In genomic region chr4:140860767-140861147, GRCm38 (mm10) we compare ENCODE assay signal across 20 mouse cellular contexts. TPM values are rescaled to one million over a fixed set of nuclear protein-coding genes. Genes with fewer than 3 reads are reported as not detected.
DNase-seq lines count a peak whose midpoint lies in the region; ATAC-seq lines count a peak whose summit lies in the region.
"Had no signal": no experiment of that assay in that cellular context is flagged by ENCODE, and none has a peak within 500 bp of the region (broad histone marks: within the 10 kb centered on the region; RNA-seq: fewer than 3 reads in every experiment).

No protein-coding gene starts in this region.

- no peak for DNase-seq in heart, adult 8-10 months (ENCODE audit: low spot score)
- DNase-seq in lung, postnatal 4 days = no peak
- DNase-seq in liver, embryonic 13.5 days = peak; percentile 69
- DNase-seq in left cerebral cortex, postnatal 25 days (ENCODE audit: low spot score in 2 of 2) = no peak
- DNase-seq in spleen, adult 18-20 months = no peak
- DNase-seq: adrenal gland, adult 2 months; cerebellum, adult 9-10 months; layer of hippocampus, adult 9-11 months; lung, postnatal 14 days; thymus, postnatal 4 days had no signal

- ATAC-seq in heart, embryonic 11.5 days (replicated peaks; ENCODE audit: insufficient number of reproducible peaks, low FRiP score, low TSS enrichment) = peak; percentile 83
- ATAC-seq in lung, embryonic 15.5 days (ENCODE audit: borderline replicate concordance, extremely low read depth, low FRiP score, low TSS enrichment) = 0 out of 2 replicates have a peak, but pooled peaks have one; percentile 20
- ATAC-seq in liver, embryonic 13.5 days (ENCODE audit: low read depth) = peak; percentile 91
- ATAC-seq in forebrain, embryonic 15.5 days (replicated peaks) = no peak
- ATAC-seq: hindbrain, embryonic 16.5 days; midbrain, embryonic 13.5 days had no signal

- intact Hi-C loops in left cerebral cortex, postnatal 25 days (cut with DNase I) = no loop called here

- H3K9ac ChIP-seq in heart, embryonic 11.5 days (ENCODE audit: low read depth, low read length) = peak overlapping the region; percentile 2; the same call in 1 of the 2 replicates
- H3K9ac ChIP-seq in lung, embryonic 15.5 days = no peak overlapping the region
- peak overlapping the region; percentile 80 for H3K9ac ChIP-seq in liver, embryonic 13.5 days
- H3K9ac ChIP-seq in forebrain, embryonic 15.5 days (replicated peaks) = no peak overlapping the region
- H3K9ac ChIP-seq: midbrain, embryonic 13.5 days had no signal

- H3K27me3 ChIP-seq in heart, embryonic 11.5 days (ENCODE audit: control insufficient read depth, insufficient read depth, low read length) = peaks cover 3% of the 10 kb centered on the region; the same call in 1 of the 2 replicates
- H3K27me3 ChIP-seq in lung, embryonic 15.5 days = no peaks in the 10 kb centered on the region
- peaks cover 9% of the 10 kb centered on the region; the same call in 1 of the 2 replicates for H3K27me3 ChIP-seq in liver, embryonic 13.5 days
- H3K27me3 ChIP-seq in forebrain, embryonic 15.5 days = no peaks in the 10 kb centered on the region
- H3K27me3 ChIP-seq: midbrain, embryonic 13.5 days had no signal

- 60% methylated on average over 7 of the region's 7 CpGs for WGBS in heart, embryonic 11.5 days (ENCODE audit: insufficient replicate concordance)
- 67% methylated on average over 7 of the region's 7 CpGs for WGBS in lung, embryonic 15.5 days
- 13% methylated on average over 7 of the region's 7 CpGs for WGBS in liver, embryonic 13.5 days (ENCODE audit: insufficient replicate concordance)
- 91% methylated on average over 7 of the region's 7 CpGs for WGBS in forebrain, embryonic 15.5 days

- H3K4me3 ChIP-seq in heart, embryonic 11.5 days (ENCODE audit: low read depth, low read length) = no peak overlapping the region
- no peak overlapping the region for H3K4me3 ChIP-seq in lung, embryonic 15.5 days
- peak overlapping the region; percentile 48 for H3K4me3 ChIP-seq in liver, embryonic 13.5 days (replicated peaks)
- no peak overlapping the region for H3K4me3 ChIP-seq in forebrain, embryonic 15.5 days
- H3K4me3 ChIP-seq: midbrain, embryonic 13.5 days had no signal

- peaks cover 12% of the 10 kb centered on the region for H3K4me1 ChIP-seq in heart, embryonic 11.5 days (ENCODE audit: control insufficient read depth, insufficient read depth, low read length)
- H3K4me1 ChIP-seq in lung, embryonic 15.5 days = 0 out of 2 replicates have a peak, but pooled peaks cover 6% of the 10 kb centered on the region
- H3K4me1 ChIP-seq in liver, embryonic 13.5 days (replicated peaks) = peaks cover 75% of the 10 kb centered on the region
- H3K4me1 ChIP-seq in forebrain, embryonic 15.5 days = no peaks in the 10 kb centered on the region
- H3K4me1 ChIP-seq: midbrain, embryonic 13.5 days had no signal

- no peaks in the 10 kb centered on the region for H3K36me3 ChIP-seq in heart, embryonic 11.5 days (ENCODE audit: control insufficient read depth, insufficient read depth, low read length)
- H3K36me3 ChIP-seq in lung, embryonic 15.5 days = no peaks in the 10 kb centered on the region
- no peaks in the 10 kb centered on the region for H3K36me3 ChIP-seq in liver, embryonic 13.5 days
- H3K36me3 ChIP-seq in forebrain, embryonic 15.5 days = no peaks in the 10 kb centered on the region
- H3K36me3 ChIP-seq: midbrain, embryonic 13.5 days had no signal

- peak overlapping the region; percentile 42 for H3K4me2 ChIP-seq in heart, embryonic 11.5 days
- H3K4me2 ChIP-seq in lung, embryonic 15.5 days = no peak overlapping the region
- H3K4me2 ChIP-seq in liver, embryonic 13.5 days = peak overlapping the region; percentile 79
- no peak overlapping the region for H3K4me2 ChIP-seq in forebrain, embryonic 15.5 days (replicated peaks)
- H3K4me2 ChIP-seq: midbrain, embryonic 13.5 days had no signal

- peak overlapping the region; percentile 51 for H3K27ac ChIP-seq in heart, embryonic 11.5 days (ENCODE audit: low read depth, low read length)
- H3K27ac ChIP-seq in lung, embryonic 15.5 days = no peak overlapping the region
- peak overlapping the region; percentile 100 for H3K27ac ChIP-seq in liver, embryonic 13.5 days
- no peak overlapping the region for H3K27ac ChIP-seq in forebrain, embryonic 15.5 days (replicated peaks)
- H3K27ac ChIP-seq: kidney, postnatal 0 days; midbrain, embryonic 13.5 days had no signal

- H3K9me3 ChIP-seq in heart, embryonic 11.5 days (replicated peaks; ENCODE audit: control insufficient read depth, low read length) = no peaks in the 10 kb centered on the region
- H3K9me3 ChIP-seq in lung, embryonic 15.5 days = no peaks in the 10 kb centered on the region
- no peaks in the 10 kb centered on the region for H3K9me3 ChIP-seq in liver, embryonic 13.5 days (replicated peaks)
- no peaks in the 10 kb centered on the region for H3K9me3 ChIP-seq in forebrain, embryonic 15.5 days
- H3K9me3 ChIP-seq: midbrain, embryonic 13.5 days had no signal

RNA-seq across cellular contexts. Expression of gene Padi1, which starts 15.2 kb away (rescaled TPM):
- polyA plus RNA-seq in heart, embryonic 11.5 days (2014; fragmentation: Nextera tagmentation; extraction: Ambion mirVana) = 0.19 and 0.24 TPM in 2 replicates
- not detected for total RNA-seq in heart, adult 8-10 months (2022)
- 0.10 and 0.16 TPM in 2 replicates for polyA plus RNA-seq in lung, embryonic 15.5 days (2015; fragmentation: Nextera tagmentation; extraction: Ambion mirVana)
- 0.03 and 0.06 TPM in 2 replicates for polyA plus RNA-seq in liver, embryonic 13.5 days (2015; fragmentation: Nextera tagmentation; extraction: Ambion mirVana)
- total RNA-seq in left cerebral cortex, postnatal 25 days (2021) = not detected
- polyA plus RNA-seq in forebrain, embryonic 15.5 days (2015; fragmentation: Nextera tagmentation; extraction: Ambion mirVana) = not detected in 2 replicates
- total RNA-seq: adrenal gland, adult 2 months; granulocyte monocyte progenitor cell, adult 5-6 weeks; left cerebral cortex, postnatal 36 days had no signal
- polyA plus RNA-seq: adrenal gland, adult 2 months; forebrain, embryonic 11.5 days; hindbrain, embryonic 16.5 days; midbrain, embryonic 13.5 days; neural tube, embryonic 11.5 days had no signal

RNA-seq across cellular contexts. Expression of gene Padi2, which starts 45.4 kb away (rescaled TPM):
- 3.8 and 5.9 TPM in 2 replicates for polyA plus RNA-seq in heart, embryonic 11.5 days (2014; fragmentation: Nextera tagmentation; extraction: Ambion mirVana)
- 1 to 10 TPM in 3 of 4 experiments, under 1 TPM in 1; 0.72 to 1.3 (median 1.2) TPM for total RNA-seq in heart, adult 8-10 months (2022)
- polyA plus RNA-seq in lung, embryonic 15.5 days (2015; fragmentation: Nextera tagmentation; extraction: Ambion mirVana) = 1.8 and 2.6 TPM in 2 replicates
- 1.9 and 2.4 TPM in 2 replicates for polyA plus RNA-seq in liver, embryonic 13.5 days (2015; fragmentation: Nextera tagmentation; extraction: Ambion mirVana)
- total RNA-seq in left cerebral cortex, postnatal 25 days (2021) = 10 to 100 TPM in 1 of 2 experiments, 1 to 10 TPM in 1; 9.5 to 12.1 TPM
- 0.34 and 0.90 TPM in 2 replicates for polyA plus RNA-seq in forebrain, embryonic 15.5 days (2015; fragmentation: Nextera tagmentation; extraction: Ambion mirVana)

RNA-seq across cellular contexts. Expression of gene Padi3, which starts 50.3 kb away (rescaled TPM):
- 0.39 and 0.63 TPM in 2 replicates for polyA plus RNA-seq in heart, embryonic 11.5 days (2014; fragmentation: Nextera tagmentation; extraction: Ambion mirVana)
- under 1 TPM; 0.09 to 0.34 (median 0.13) TPM for total RNA-seq in heart, adult 8-10 months (2022)
- 0.31 and 0.34 TPM in 2 replicates for polyA plus RNA-seq in lung, embryonic 15.5 days (2015; fragmentation: Nextera tagmentation; extraction: Ambion mirVana)
- polyA plus RNA-seq in liver, embryonic 13.5 days (2015; fragmentation: Nextera tagmentation; extraction: Ambion mirVana) = 0.21 and 0.23 TPM in 2 replicates
- not detected for total RNA-seq in left cerebral cortex, postnatal 25 days (2021)
- not detected in 2 replicates for polyA plus RNA-seq in forebrain, embryonic 15.5 days (2015; fragmentation: Nextera tagmentation; extraction: Ambion mirVana)
- total RNA-seq: adrenal gland, adult 2 months; left cerebral cortex, postnatal 36 days had no signal
- polyA plus RNA-seq: adrenal gland, adult 2 months; forebrain, embryonic 11.5 days; neural tube, embryonic 11.5 days had no signal

Comparison
In these comparisons a context has a peak if more than half of its experiments do, and no peak if none do; other contexts are left out.
1. H3K27ac ChIP-seq: peak in heart, embryonic 11.5 days (single experiment) and liver, embryonic 13.5 days (single experiment); none in lung, embryonic 15.5 days (single experiment) and forebrain, embryonic 15.5 days (single experiment).
2. H3K4me2 ChIP-seq: peak in heart, embryonic 11.5 days (single experiment) and liver, embryonic 13.5 days (single experiment); none in lung, embryonic 15.5 days (single experiment) and forebrain, embryonic 15.5 days (single experiment).
3. H3K9ac ChIP-seq: peak in heart, embryonic 11.5 days (single experiment) and liver, embryonic 13.5 days (single experiment); none in lung, embryonic 15.5 days (single experiment) and forebrain, embryonic 15.5 days (single experiment).